Mouse (Mus musculus) effector memory CD4-positive, alpha-beta T cell, adult 5 months (primary cell): ENCODE data around the gene Adh5. TPM values are rescaled to one million over a fixed set of nuclear protein-coding genes. Genes with fewer than 3 reads are reported as not detected.

Source experiments
- polyA plus RNA-seq: library from polyadenylated mRNA; unstranded; fragments of 100-300 nt; shearing (Covaris generic); gene quantifications from one replicate; pipeline ENCODE4 v1.2.1, GENCODE M21; 2017

Adh5 gene
- 122 TPM for polyA plus RNA-seq

DNA sequence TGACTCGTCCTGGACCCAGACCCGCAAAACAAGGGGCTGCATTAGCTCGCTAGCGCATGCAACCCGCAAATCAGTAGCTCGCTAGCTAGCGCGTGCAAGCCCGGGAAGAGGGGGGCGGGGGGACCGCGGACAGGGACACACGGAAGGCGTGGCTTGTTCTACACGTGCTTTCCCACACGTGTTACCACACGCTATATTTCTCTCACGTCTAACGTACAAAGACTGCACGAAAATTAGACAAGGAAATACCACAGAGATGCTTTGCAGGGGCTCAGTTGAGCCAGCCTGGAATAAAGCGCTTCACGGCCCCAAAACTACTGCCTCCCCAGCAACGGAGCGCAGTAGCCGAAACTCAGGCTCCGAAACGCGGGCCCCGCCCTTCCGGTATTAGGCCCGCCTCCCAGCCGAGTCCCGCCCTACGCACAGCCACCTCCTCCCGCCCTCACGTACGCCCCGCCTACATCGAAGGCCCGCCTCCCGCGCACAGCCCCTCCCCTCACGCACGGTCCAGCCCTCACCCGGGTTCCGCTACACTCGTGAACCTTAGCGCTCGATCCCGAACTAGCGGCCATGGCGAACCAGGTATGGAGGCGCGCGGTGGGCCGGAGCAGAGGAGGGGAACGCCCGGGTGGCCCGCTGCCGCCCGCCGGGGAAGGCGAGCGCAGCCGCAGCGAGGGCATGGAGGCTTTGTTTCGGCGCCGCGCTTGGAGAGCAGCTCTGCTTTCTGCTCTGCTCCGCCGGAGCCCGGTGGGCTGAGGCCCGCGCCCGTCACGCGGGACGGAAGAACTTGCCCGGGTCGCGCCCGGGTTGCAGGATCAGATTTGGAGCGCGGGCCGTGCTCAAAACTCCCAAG, at the start of gene Adh5:
Gene Adh5, plus strand, starts transcription at position 482 of the 853 bp plus-strand sequence.

GRCm38 (mm10) chr3:138415121-138415690, 27.7 kb upstream of the Adh5 start, which contains the start of gene Adh4:
Adh4 (plus strand) TSS chr3:138415466.

GRCm38 (mm10) chr3:138489327-138490033, 46.6 kb downstream of the Adh5 start, which contains the start of gene Metap1:
Metap1 (minus strand) TSS chr3:138489515.

Other genes starting within 250 kb of the Adh5 start
- gene 4930579F01Rik, start 249.3 kb upstream of the Adh5 start, polyA plus RNA-seq, result not detected
- not detected for gene Adh7, start 225.3 kb upstream of the Adh5 start, polyA plus RNA-seq
- gene Adh1, start 182.1 kb upstream of the Adh5 start, polyA plus RNA-seq, result 2.4 TPM
- not detected for gene Adh6a, start 129.8 kb upstream of the Adh5 start, polyA plus RNA-seq
- not detected for gene Adh6b, start 101.3 kb upstream of the Adh5 start, polyA plus RNA-seq
- 1.0 TPM for gene Adh4, start 27.6 kb upstream of the Adh5 start, polyA plus RNA-seq
- gene Metap1, start 46.4 kb downstream of the Adh5 start, polyA plus RNA-seq, result 39.0 TPM
- gene Eif4e, start 83.1 kb downstream of the Adh5 start, polyA plus RNA-seq, result 236 TPM